Mouse (Mus musculus) olfactory bulb, adult 2 months (tissue): ENCODE results near the gene Tceal9.

Experiments
- CTCF ChIP-seq: fragments of 200-500 bp; IDR thresholded peaks from 2 replicates; pipeline ENCODE4 v1.5.1; 2012; ENCODE audit warnings: low read depth, mild to moderate bottlenecking, low read length, moderate library complexity; ENCODE audit not compliant: insufficient read depth
- POLR2A ChIP-seq: fragments of 200-500 bp; IDR thresholded peaks from 2 replicates; pipeline ENCODE4 v1.6.1; 2012; ENCODE audit warnings: mild to moderate bottlenecking, low read depth, low read length, moderate library complexity; ENCODE audit not compliant: insufficient read depth

GRCm38 (mm10) chrX:136223714-136224113 is 21.2 kb upstream of the Tceal9 start:
- TF ChIP-seq POLR2A = no peak
- TF ChIP-seq CTCF = no peak
